Mouse (Mus musculus): ENCODE data around the gene Ikzf4.
"Not testable (repeated sequence)": the region's sequence is repeated elsewhere in the genome, so short reads cannot be mapped to it uniquely, and the experiment has no call there.

DNA sequence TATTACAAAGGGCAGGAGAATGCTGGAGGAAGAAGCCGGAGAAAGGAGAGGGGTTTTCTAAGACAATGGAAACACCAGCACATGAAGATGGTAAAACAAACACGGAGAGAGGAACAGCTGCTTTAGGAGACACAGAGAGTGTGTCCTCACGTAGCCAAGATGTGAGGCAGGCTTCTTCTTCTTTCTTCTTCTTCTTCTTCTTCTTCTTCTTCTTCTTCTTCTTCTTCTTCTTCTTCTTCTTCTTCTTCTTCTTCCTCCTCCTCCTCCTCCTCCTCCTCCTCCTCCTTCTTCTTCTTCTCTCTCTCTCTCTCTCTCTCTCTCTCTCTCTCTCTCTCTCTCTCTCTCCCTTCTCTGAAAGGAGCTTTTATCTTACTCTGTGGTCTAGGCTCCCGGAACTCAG lies 32.0 kb downstream of the Ikzf4 start:
- not testable (repeated sequence) for TF ChIP-seq CTCF (IDR thresholded peaks at IDR 0.05; ENCODE audit: control insufficient read depth, insufficient read depth, insufficient replicate concordance, low read depth, low read length); POLR2A (IDR thresholded peaks at IDR 0.05; ENCODE audit: control insufficient read depth, low read depth, low read length)

All from testis, adult 2 months (tissue).